Mouse (Mus musculus): ENCODE measurements around the gene Prex1.

Gene Prex1

DNA sequence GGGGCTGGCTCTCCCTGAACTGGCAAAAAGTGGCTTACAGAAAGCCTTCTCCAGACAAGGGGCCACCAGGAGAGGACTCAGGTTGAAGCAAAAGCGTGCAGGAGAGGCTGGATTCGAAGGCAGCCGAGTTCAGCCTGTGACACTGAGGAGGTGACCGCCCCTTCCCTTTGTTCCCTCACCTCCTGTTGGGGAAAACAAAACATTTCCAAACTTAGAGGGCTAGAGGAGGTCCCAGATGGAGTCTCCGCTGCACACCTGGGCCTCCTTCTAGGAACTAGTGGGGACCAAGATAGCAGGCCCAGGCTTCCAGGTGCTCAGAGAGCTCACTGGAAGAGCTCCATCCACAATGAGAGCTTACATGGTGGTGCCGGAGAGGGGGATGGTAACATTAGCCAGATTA lies 161.0 kb downstream of the Prex1 start:
- DNase-seq, result no peak

- no peak for DNase-seq
Measured at GRCm38 (mm10) chr2:166551831-166552498, 161.7 kb downstream of the Prex1 start.

DNA sequence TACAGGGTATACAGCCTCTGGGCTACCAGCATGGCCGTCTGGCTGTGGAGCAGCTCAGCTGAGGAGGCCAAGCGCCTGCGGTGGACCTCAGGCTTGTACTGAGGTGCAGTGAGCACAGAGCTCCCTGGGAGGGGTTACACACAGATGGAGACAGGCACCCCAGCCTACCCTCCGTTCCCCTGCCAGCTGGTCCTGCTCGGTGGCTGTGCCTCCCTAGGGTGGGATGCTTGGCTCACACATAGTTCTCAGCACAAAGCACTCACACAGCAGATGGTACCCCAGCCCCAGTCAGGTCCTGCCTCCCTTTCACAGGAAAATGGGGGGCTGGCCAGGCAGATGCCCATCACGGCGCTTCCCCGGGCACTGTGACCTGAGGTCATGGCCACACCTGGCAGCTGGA lies 163.8 kb downstream of the Prex1 start:
- DNase-seq, result no peak

- no peak for DNase-seq
Measured at GRCm38 (mm10) chr2:166549069-166549468, 164.6 kb downstream of the Prex1 start.

GRCm38 (mm10) chr2:166545580-166545979 lies 168.1 kb downstream of the Prex1 start:
- DNase-seq, result no peak

GRCm38 (mm10) chr2:166544575-166545251 lies 168.9 kb downstream of the Prex1 start:
- no peak for DNase-seq

- no peak for DNase-seq
Measured at GRCm38 (mm10) chr2:166541112-166541928, 172.3 kb downstream of the Prex1 start.

DNA sequence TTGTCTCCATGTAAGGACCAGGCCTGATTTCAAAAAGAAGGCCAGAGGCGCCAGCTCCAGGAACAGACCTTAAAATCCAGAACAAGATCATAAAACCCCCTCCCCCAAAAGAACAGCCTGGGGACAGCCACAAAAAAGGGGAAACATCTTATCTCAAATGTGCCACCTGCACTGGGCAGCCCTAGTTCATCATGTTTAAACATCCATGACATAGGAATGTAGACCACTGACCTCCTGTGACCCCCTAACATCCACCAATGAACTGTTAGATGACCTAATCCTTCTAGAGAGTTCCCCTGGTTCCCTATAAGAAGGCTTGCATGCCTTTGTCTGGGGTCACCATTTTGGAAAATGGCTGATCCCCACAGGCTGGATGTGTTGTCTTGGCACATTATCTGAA lies 173.4 kb downstream of the Prex1 start:
- DNase-seq, result no peak

DNA sequence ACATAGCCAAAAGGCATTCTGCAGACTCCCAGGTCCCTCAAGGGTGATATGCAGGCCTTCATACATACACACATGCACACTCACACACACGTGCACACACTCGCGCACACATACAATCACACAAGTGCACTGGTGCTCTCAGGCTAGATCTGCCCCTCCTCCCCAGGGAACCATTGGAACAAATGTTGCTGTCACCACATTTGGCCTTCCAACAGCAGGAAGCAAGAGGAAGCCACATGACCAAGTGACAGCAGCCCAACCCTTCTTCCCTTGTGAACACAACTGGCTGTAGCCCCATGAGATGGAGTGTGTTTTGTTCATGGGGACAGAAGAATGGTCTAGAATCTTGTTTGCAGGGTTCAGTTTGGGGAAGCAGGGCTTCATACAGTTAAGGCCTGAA lies 176.7 kb downstream of the Prex1 start:
- peak; percentile 25 for DNase-seq

DNA sequence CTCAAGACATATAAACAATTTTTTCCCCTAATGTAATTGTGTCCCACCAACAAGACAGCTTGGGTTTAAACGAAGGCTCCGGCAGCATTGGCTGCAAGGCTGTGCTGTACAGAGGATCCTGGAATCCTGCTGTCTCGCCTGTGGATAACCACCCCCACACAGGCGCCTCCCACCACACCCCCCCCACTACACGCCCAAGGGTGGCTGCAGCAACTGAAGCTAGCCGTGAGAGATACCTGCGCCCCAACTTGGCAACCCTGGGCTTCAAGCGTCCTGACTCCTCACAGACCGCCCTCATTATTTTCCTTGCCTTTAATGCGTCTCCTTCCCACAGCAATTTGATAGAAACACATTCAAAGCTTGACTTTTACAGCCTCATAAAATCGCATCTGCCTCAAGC lies 178.1 kb downstream of the Prex1 start:
- DNase-seq, result no peak

GRCm38 (mm10) chr2:166526204-166526603 lies 187.4 kb downstream of the Prex1 start:
- no peak for DNase-seq

DNA sequence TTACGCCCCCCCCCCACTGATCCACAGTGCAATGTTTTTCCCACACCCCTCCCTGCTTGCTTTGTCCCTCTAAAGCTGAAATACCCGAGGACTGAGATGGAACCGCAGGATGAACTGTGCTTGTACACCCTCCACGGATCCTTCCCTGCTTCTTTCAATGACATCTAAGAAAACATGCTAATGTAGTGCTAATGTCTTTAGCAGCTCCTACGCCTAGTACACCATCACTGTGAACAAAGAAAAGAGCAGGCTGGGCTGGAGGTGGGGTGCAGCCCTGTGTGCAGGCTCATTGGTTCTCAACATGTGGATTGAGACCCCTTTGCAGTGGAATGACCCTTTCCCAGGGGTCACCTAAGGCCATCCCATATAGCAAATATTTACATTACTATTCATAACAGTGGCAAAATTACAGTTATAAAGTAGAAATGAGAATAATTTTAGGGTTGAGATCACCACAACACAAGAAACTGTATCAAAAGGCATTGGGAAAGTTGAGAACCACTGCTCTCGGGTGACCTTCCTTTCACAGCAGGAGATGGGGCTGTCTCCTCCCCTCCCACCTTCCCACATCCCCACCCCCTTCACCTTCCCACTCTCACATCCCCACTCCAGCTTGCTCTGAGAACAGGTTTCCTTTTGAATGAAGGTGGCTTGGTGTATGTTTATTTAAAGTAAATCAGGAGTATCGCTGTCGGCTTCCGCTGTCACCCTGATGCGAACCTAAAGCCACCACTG lies 190.3 kb downstream of the Prex1 start:
- DNase-seq, result no peak

GRCm38 (mm10) chr2:166522612-166523120 lies 191.0 kb downstream of the Prex1 start:
- no peak for DNase-seq

- peak; percentile 11 for DNase-seq
Measured at GRCm38 (mm10) chr2:166521878-166522611, 191.6 kb downstream of the Prex1 start.

DNA sequence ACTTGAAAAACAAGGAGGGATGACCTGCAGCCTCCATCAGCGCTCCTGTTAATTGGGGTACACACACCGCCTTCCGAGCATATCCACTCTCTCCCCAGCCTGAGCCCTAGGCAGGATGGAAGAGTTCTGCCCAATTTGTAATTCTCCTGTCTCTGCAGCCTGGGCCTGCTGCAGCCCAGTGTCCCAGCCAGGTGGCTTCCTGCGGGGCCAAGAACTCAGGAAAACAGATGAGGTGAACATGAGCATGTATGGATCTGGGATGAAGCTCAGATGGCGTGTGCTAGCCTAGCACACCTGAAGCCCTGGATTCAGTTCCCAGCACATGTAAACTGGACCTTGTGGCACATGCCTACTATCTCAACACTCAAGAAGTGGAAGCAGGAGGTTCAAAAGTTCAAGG lies 192.2 kb downstream of the Prex1 start:
- DNase-seq, result no peak

- no peak for DNase-seq
Measured at GRCm38 (mm10) chr2:166520536-166520935, 193.1 kb downstream of the Prex1 start.

GRCm38 (mm10) chr2:166517392-166518174 lies 196.0 kb downstream of the Prex1 start:
- DNase-seq, result peak; percentile 44

- no peak for DNase-seq
Measured at GRCm38 (mm10) chr2:166516818-166517353, 196.7 kb downstream of the Prex1 start.
